Mouse (Mus musculus): ENCODE data around the gene Rab27a.

GRCm38 (mm10) chr9:73031421-73031820 is 13.2 kb upstream of the Rab27a start:
- no peak for TF ChIP-seq POLR2A (IDR thresholded peaks at IDR 0.05; ENCODE audit: low read depth, low read length)
- TF ChIP-seq RCOR1 (conservative IDR thresholded peaks at IDR 0.05; ENCODE audit: low read depth, low read length), result no peak
- no peak for TF ChIP-seq USF2 (conservative IDR thresholded peaks at IDR 0.05; ENCODE audit: low read depth, low read length)
- no peak for TF ChIP-seq CTCF (conservative IDR thresholded peaks at IDR 0.05 in 1 of 2, IDR thresholded peaks at IDR 0.05 in 1 of 2; ENCODE audit: low read depth in 2 of 2, low read length in 2 of 2)
- TF ChIP-seq TBP (conservative IDR thresholded peaks at IDR 0.05; ENCODE audit: low read depth, low read length), result no peak
- no peak for TF ChIP-seq ZC3H11A (IDR thresholded peaks at IDR 0.05; ENCODE audit: low read depth, low read length)
- no peak for TF ChIP-seq MAFK (IDR thresholded peaks at IDR 0.05; ENCODE audit: insufficient replicate concordance, low read length)

Measured in CH12.LX (cell line).